Mouse (Mus musculus): ENCODE results near the gene Sh2b1.

DNA sequence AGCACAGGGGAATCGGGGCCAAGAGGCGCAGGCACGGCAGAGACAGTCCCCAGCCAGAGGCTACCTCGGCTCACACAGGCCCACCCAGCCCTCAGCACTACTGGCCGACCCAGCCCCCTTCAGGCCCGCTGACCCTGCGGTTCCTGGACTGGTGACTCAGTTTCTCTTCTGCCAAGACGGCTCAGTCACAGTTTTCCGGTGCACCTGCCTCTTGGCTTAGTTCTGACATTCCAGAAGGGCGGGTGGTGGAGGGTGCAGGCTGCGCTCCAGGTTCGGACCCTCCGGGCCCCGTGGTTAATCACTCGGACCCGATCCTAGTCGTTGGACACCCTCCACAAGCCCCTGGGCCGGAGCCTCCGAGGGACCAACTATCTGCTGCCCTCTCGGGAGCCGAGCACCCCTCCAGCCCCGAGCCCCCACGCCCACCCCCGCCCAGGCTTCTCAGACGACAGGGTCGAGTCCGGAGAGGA is 703 bp downstream of the Sh2b1 start:
- TF ChIP-seq GATA1 (IDR thresholded peaks at IDR 0.05; ENCODE audit: low read length) (no peak), TAL1 (IDR thresholded peaks at IDR 0.05; ENCODE audit: low read length) (no peak)

Measured in erythroblast, embryonic 14.5 days (primary cell).